Mouse (Mus musculus) heart, adult 10 weeks (tissue): Measurements from ENCODE around the gene Fcgr2b. TPM values are rescaled to one million over a fixed set of nuclear protein-coding genes. Genes with fewer than 3 reads are reported as not detected.

Experiments
- polyA plus RNA-seq: library from polyadenylated mRNA; stranded (reverse); fragments of 350-450 nt; fragmentation: Illumina TruSeq; extraction: RNeasy Lipid Tissue Mini Kit (QIAGEN cat#74804); gene quantifications from one replicate; pipeline ENCODE4 v1.2.3, GENCODE M21; 2014; ENCODE audit warnings: low read depth, low replicate concordance

Fcgr2b gene
- polyA plus RNA-seq = 13.1 TPM

DNA sequence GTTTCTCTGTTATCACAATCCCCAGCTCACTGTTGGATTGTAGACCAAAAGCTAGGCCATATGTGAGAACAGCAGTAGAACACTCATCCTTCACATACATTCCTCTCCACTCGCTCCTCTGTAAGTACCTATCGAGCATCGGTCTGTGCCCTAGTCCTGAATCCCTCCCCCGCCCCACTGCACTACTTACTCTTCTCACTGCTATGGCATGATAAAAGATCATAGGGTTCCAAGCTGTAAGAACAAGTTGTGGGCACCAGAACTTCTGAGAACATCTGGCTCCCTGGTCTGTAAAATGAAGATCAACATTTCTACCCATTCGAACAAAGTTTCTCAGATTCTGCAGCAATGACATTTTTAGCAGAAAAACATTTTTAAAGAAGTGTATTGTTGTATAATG lies at the start of gene Fcgr2b:
Gene Fcgr2b, minus strand, starts transcription at position 101 of the 400 bp plus-strand sequence.

DNA sequence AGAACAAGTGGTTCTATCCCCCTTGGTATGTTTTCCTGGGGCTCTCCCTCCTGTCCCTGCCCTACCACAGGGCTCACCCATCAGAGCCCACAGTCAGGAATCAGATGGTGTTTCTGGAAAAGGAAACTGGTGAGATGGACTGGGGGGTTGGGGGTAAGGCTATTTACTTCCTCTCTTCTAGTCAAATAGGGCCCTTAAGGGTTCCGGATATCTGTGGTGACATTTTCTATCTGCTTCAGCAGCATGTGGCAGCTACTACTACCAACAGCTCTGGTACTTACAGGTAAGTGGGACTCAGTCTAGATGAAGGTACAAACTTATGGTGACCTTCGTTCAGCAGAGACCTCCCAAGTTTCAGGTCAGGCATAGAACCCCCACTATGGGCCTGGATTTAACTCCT lies 42.4 kb upstream of the Fcgr2b start, which contains the start of gene Fcgr4:
Gene Fcgr4, plus strand, starts transcription at position 184 of the 400 bp plus-strand sequence.

DNA sequence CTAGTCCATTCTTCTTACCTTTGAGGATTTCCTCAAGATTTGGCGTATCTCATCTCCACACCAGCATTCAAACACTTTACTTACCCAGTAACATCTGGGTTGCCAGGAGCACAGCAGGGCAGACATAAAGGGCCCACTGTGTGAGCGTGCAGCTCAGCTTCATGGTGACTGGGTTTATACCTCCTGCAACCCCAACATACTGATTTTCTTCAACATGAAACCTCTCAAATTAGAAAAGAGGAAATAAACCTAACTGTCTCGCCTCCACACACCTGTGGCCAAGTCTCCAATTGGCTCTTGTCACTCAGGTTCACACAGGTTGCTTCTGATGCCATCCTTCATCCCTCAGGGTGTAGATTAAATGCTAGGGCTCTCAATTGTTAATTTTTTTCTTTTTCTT lies 49.0 kb downstream of the Fcgr2b start, which contains the start of gene Fcrla:
Gene Fcrla, minus strand, starts transcription at position 206 of the 400 bp plus-strand sequence.

GRCm38 (mm10) chr1:170912891-170913615 lies 63.3 kb downstream of the Fcgr2b start, which contains the start of gene Fcrlb:
Fcrlb (minus strand) TSS chr1:170912941.

Other genes with a start within 250 kb of the Fcgr2b start
- 48.1 TPM for gene Atf6, start 108.8 kb downstream of the Fcgr2b start, polyA plus RNA-seq
- 1.0 TPM for gene Gm26620, start 91.5 kb downstream of the Fcgr2b start, polyA plus RNA-seq
- gene Dusp12, start 91.0 kb downstream of the Fcgr2b start, polyA plus RNA-seq = 12.5 TPM
- not detected for gene Fcrlb, start 63.6 kb downstream of the Fcgr2b start, polyA plus RNA-seq
- not detected for gene Fcrla, start 49.0 kb downstream of the Fcgr2b start, polyA plus RNA-seq
- gene Fcgr4, start 42.4 kb upstream of the Fcgr2b start, polyA plus RNA-seq = 0.86 TPM
- gene Fcgr3, start 88.4 kb upstream of the Fcgr2b start, polyA plus RNA-seq = 18.7 TPM
- 1.6 TPM for gene Cfap126, start 137.4 kb upstream of the Fcgr2b start, polyA plus RNA-seq
- gene Sdhc, start 174.1 kb upstream of the Fcgr2b start, polyA plus RNA-seq = 513 TPM
- 1.1 TPM for gene Mpz, start 174.2 kb upstream of the Fcgr2b start, polyA plus RNA-seq
- 383 TPM for gene Pcp4l1, start 219.7 kb upstream of the Fcgr2b start, polyA plus RNA-seq
- gene Nr1i3, start 237.4 kb upstream of the Fcgr2b start, polyA plus RNA-seq = 0.16 TPM
- 90.3 TPM for gene Tomm40l, start 246.0 kb upstream of the Fcgr2b start, polyA plus RNA-seq
- gene Apoa2, start 248.5 kb upstream of the Fcgr2b start, polyA plus RNA-seq = 18.8 TPM